Mouse (Mus musculus) CD4-positive, CD25-positive, alpha-beta regulatory T cell, adult 4 months (primary cell): ENCODE measurements around the gene Cdh23. TPM values are rescaled to one million over a fixed set of nuclear protein-coding genes. Genes with fewer than 3 reads are reported as not detected.

Experiments used
- ATAC-seq: one replicate; pipeline ENCODE4 v1.8.0; 2017
- polyA plus RNA-seq, 2 experiments: library from polyadenylated mRNA; unstranded; fragments of 100-300 nt; shearing (Covaris generic); gene quantifications; one replicate each; pipeline ENCODE4 v1.2.1; 2017

The Cdh23 gene
- polyA plus RNA-seq, 2 experiments from 2014 or later = 6.7 to 8.1 TPM

GRCm38 (mm10) chr10:60574851-60575250 lies 121.4 kb downstream of the Cdh23 start:
- no peak for ATAC-seq

DNA sequence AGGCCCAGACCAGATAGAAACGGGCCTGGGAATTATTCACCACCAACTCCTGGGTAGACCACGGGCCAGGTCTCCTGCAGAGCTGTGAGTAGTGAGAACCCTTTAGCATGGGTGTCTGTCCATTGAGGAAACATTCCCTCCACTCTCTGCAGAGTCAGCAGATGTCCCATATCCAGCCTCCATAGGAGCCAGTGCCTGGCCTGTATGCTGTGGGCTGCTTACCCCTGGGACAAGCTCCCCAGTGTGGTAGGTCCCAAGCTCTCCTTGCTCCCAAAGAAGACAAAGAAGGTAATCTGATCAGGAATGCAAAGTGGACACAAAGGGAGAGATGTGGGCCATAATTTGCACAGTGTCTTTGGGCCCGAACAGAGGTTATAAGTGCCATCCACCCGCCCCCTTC lies 124.8 kb downstream of the Cdh23 start:
- no peak for ATAC-seq

DNA sequence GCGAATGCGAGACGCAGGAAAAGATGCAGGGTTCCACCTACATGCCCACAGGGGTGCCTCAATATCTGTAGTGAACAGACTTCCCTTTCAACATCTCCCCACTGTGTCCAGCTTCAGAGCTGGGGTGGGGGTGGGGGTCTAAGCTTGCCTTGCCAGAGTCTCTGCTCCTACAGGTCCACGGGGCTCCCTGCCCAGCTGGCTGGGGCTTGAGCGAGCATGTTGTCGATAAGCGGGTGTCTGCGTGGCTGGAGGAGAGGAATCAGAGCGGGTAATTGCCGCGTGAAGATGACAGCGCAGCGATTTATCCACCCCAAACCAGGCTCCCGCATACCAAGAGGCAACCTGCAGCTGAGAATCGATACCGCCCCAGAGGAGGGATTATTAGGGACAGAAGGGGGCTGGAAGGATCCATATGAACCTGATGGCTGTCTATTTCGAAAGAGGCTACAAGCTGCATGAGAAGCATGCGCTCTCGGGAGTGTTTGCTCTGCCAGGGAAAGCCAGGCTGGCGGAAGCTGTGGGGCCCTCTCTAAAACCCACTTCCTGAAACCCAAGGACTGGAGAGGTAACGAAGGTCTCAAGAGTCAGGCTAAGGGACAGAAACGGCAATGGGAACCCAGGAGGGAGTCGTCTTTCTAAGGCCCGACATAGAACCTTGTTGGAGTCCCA lies 129.8 kb downstream of the Cdh23 start:
- peak; percentile 79 for ATAC-seq

DNA sequence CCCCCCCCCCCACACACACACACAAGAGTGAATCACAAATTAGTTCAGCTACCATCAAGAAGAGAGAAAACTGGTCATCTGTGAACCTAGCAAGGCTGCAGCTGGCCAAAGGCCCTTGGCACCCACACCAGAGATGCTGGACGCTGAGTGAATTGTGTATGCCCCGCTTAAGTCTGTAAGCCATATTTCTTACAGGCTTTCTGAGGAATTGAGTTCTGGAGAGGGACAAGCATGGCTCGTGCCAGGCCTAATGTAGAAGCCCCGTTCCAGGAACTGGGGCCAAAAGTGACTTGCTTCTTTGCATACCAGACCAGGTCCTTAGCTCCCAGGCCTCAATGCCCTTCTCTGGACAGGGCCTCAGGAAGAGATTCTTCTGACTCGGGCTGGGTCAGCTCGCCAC lies 132.2 kb downstream of the Cdh23 start:
- ATAC-seq = no peak

DNA sequence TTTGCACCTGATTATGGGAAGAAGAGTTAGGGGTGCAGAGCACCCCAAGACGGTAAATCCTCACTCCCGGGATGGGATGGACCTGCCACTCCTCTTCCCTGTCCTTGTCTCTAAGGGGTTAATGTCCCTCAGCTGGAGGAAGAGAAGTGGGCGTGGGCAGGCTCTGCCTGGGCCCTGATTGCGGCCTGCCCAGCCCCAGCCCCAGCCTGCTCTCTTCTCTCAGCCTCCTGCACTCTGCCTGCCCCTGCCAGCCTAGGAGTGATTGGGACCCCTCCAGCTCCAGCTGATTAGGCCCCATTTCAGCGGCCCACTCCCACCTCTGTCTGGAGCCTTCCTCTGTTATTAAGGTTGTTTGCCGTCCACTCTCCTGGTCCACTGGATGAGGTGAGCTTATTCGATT lies 133.3 kb downstream of the Cdh23 start:
- no peak for ATAC-seq

DNA sequence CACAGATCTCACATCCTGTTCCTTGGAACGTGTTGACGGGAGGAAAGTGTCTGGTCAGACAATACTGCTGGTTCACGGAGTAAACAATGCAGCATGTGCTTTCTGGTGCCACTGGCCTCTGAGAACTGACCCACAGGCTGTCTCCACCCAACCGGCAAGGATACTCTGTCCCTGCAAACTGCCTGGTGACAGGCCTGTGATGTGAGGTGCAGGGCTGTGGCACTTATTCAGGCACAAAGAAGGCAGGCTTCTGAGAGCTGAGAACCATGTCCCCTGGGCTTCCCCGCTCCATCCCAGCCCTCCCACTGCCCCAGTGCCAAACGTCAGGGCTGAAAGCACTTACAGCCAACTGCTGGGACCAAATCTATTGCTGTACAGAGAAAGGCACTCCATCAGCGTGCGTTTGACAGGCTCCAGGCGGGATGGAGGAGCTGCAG lies 137.8 kb downstream of the Cdh23 start:
- no peak for ATAC-seq

GRCm38 (mm10) chr10:60552951-60553635 lies 143.2 kb downstream of the Cdh23 start:
- no peak for ATAC-seq

DNA sequence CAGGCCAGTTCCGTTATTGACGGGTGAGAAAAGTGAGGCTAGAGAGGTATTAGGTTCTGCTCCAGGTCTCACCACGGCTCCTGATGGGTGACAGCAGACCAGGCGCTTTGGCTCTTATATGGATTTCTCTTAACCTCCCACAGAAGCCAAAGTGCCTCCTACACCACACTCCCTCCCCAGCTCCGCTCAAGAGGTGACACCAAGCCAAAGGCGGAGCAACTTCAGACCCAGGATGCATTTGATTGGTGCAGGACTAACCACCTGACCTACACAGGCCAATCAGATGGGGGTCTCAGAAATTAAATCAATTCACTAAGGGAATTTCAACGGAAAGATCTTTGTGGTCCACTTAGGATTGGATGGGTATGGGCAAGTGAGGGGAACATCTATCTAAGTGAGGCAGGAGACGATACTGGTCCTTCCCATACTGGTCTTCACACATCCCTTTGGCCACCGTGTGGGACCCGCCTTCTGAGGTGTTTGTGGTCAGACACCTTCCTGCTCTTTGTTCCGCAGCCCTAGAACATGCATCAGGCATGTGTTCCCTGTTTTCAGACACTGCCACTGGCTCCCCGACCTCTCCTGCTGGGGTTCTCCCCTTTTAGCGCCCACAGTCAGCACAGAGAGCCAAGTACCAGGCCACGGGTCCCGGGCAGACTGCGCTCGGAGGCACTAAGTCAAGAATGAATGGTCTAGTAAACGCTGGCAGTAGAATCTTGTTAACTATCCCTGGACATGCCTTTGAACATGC lies 157.0 kb downstream of the Cdh23 start:
- no peak for ATAC-seq

GRCm38 (mm10) chr10:60536098-60536811 lies 160.0 kb downstream of the Cdh23 start:
- ATAC-seq = no peak

GRCm38 (mm10) chr10:60532502-60532901 lies 163.8 kb downstream of the Cdh23 start:
- no peak for ATAC-seq

DNA sequence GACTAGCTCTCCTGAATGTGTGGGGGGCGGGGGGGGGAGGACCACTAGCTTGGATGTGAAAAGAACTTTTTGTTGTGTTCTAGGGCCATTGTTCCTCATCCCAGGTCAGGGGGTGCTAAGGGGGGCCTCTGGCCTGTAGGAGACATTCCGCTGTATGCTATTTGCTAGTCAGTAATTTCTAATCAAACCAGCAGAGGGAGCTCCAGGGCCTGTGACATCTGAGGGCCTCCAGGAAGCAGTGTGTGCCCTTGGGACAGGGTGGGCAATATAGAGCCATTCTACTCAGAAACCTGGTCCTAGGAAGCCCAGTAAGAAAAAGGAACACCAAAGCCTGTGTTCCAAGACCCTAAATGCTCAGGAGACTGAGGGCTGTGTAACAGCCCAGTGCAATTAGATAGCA lies 164.9 kb downstream of the Cdh23 start:
- peak; percentile 71 for ATAC-seq

DNA sequence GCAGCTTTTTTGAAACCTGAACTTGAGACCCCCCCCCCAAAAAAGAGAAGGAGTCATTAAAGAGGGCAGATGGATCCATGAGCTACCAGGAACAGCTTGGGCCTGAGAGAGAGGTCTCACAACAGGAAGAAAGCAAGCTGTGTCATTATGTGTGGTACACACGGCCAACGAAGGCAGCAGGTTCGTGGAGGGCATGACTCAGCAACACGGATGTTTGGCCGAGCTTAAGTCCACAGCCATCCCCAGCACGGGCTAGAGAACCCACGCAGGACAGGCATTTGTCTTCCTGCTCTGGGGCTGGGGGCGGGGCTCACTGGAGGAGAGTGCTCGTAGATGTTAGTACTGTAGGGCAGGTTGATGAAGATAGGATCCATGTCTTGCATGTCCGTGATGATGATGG lies 165.7 kb downstream of the Cdh23 start:
- ATAC-seq = no peak

DNA sequence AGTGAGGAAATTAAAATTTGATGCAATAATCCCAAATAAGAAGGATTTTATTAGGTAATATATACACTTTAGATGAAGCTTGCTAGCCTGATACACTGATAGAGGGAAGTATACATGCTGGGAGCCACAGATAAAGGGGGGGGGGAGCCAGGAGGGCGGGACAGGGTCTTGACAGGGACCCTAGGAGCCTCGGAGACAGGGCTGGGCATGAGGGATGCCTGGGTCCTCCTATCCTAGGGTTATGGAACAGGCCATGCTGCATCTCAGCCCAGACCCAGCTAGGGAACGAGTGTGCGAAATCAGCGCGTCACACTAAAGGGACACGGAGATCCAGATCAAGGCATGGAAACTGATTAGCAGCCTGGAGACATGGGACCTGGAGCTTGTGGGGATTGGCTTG lies 168.3 kb downstream of the Cdh23 start:
- no peak for ATAC-seq

DNA sequence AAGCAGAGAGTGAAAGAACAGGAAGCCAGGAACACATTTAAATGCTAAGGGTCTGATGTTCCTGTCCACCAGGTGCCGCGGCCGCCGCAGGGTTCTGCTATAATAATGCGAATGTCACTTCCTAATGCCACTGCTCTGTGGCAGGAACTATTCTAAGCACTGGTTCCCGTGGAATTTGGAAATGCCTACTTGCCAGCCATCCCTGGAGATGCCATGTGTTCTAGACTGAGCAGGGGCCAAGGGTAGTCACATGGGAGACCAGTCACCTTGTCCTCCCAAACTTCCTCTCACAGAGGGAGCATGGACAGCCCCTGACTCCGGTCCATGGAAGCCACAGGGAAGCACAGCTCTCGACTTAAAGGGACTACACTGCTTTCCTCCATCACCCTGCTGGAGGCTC lies 171.2 kb downstream of the Cdh23 start:
- ATAC-seq = no peak

- no peak for ATAC-seq
These were observed 180.0 kb downstream of the Cdh23 start for GRCm38 (mm10) chr10:60516286-60516685.

DNA sequence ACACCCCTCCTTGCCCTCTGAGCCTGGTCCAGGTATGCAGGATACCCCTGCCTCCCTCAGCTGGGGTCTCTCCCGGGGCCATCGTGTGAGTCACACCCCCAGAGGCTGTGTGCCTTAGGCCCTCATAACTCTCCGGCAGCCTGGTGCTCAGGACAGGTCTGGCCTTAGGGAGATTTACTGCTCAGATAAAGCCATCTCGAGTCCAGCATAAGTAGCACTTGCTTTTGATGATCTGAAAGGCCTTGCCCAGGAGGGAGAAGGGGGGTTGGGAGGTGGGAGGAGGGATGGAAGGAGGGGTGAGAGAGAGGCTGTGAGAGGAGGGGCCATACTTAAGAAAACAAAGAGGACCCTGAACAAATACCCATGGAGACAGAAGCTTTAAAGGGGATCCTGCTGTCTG lies 197.8 kb downstream of the Cdh23 start:
- no peak for ATAC-seq

DNA sequence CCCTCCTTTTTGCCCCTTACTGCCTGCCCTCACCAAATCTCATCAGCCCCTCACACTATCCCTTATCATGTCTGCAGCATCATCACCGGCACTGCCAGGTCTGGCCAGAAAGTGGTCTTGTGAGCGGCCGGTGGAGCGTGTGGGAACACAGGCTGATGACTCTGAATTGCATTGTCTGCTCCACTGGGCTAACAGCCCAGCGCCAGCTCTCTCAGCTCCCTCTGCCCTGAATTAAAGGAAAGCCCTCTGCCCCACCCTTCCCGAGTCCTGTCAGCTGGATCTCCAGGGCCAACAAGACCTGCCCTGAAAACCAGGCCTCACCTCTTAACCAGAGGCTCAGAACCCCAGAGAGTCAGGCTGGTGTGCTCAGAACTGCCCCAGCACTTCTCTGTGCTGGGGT lies 201.2 kb downstream of the Cdh23 start:
- ATAC-seq = no peak

DNA sequence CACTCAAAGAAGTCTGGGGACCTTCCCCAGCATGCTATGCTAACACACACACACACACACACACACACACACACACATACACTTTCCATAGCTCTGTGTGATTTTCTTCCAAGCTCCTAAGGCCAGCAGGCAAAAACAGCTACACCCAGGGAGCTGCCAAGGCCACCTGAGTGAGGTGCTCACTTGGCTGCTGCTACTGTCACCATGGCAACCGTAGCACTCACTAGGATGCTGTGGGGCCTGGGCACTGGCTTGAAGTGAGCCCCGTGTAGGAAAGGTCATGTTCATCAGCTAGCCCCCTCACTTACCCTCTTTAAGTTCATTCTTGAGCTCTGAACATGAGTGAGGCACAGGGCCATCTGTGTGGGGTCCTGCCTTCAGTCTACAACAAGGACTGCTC lies 204.8 kb downstream of the Cdh23 start:
- no peak for ATAC-seq

- ATAC-seq = no peak
These were observed 214.9 kb downstream of the Cdh23 start for GRCm38 (mm10) chr10:60481381-60481780.

GRCm38 (mm10) chr10:60474549-60474948 lies 221.7 kb downstream of the Cdh23 start:
- no peak for ATAC-seq

DNA sequence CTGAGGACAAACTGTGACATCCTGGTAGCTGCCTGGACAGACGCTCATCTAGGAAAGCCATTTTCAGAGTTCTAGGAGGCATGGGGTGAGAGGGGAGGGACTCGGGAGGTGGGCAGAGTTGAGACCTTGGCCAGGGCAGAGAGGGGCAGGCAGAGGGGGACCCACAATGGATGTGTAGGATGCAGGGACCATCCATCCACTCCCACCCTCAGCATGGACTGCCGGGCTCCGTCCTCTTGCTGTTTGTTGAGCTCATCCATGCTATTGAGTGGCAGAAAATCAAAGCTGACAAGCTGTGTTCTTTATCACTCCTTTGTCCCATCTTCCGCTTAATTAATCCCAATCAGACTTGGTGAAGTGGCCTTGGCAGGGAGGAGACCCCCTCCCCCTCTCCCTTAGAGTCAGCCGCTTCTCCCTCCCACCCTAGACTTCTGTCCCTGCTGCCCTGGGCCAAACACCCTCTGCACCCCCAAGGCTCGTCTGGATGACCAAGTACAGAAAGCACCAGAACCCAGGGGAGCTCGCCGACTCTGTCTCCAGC lies 222.4 kb downstream of the Cdh23 start:
- no peak for ATAC-seq

GRCm38 (mm10) chr10:60467752-60468151 lies 228.5 kb downstream of the Cdh23 start:
- no peak for ATAC-seq
